Mouse (Mus musculus): ENCODE results near the gene Atg13. TPM values are rescaled to one million over a fixed set of nuclear protein-coding genes. Genes with fewer than 3 reads are reported as not detected.
"Not testable (repeated sequence)": the region's sequence is repeated elsewhere in the genome, so short reads cannot be mapped to it uniquely, and the experiment has no call there.

The Atg13 gene
- polyA plus RNA-seq, 2 experiments = 30.8 to 32.4 TPM

GRCm38 (mm10) chr2:91729971-91730821, 19.8 kb upstream of the Atg13 start, which contains the start of gene Ambra1:
Gene Ambra1, plus strand, starts transcription at chr2:91730134.
- no peaks in the 10 kb centered on the region for H3K4me1 ChIP-seq (ENCODE audit: control insufficient read depth, insufficient read depth, low read length)
- no peaks in the 10 kb centered on the region for H3K9me3 ChIP-seq (ENCODE audit: control insufficient read depth, low read length)
- TF ChIP-seq POLR2A (IDR thresholded peaks at IDR 0.05; ENCODE audit: borderline replicate concordance, extremely low read depth, insufficient read depth, insufficient read length) = no peak
- no peaks in the 10 kb centered on the region; the same call in 1 of the 2 replicates for H3K36me3 ChIP-seq (ENCODE audit: control insufficient read depth, insufficient read depth, low read length)
- peak within 1 kb of the TSS; percentile 91 for H3K27ac ChIP-seq (replicated peaks; ENCODE audit: low read depth, low read length)
- under 1% methylated on average over 57 of the region's 68 CpGs for WGBS
- DNase-seq (ENCODE audit: low spot score) (peak; percentile 93), ATAC-seq (ENCODE audit: low FRiP score, low read depth) (peak; percentile 90)
- peak within 1 kb of the TSS; percentile 67 for H3K4me2 ChIP-seq (replicated peaks; ENCODE audit: low read depth, low read length, severe bottlenecking)
- H3K4me3 ChIP-seq (replicated peaks; ENCODE audit: low read length) = peak within 1 kb of the TSS; percentile 89
- peak within 1 kb of the TSS; percentile 96 for H3K9ac ChIP-seq (ENCODE audit: low read depth, low read length, severe bottlenecking)
- H3K27me3 ChIP-seq (ENCODE audit: control insufficient read depth, insufficient read depth, low read length) = no peaks in the 10 kb centered on the region

GRCm38 (mm10) chr2:91729571-91729970, 19.2 kb upstream of the Atg13 start:
- peak overlapping the region; percentile 96; the same call in 1 of the 2 replicates for H3K9ac ChIP-seq (ENCODE audit: low read depth, low read length, severe bottlenecking)
- H3K36me3 ChIP-seq (ENCODE audit: control insufficient read depth, insufficient read depth, low read length) = no peaks in the 10 kb centered on the region; the same call in 1 of the 2 replicates
- TF ChIP-seq POLR2A (IDR thresholded peaks at IDR 0.05; ENCODE audit: borderline replicate concordance, extremely low read depth, insufficient read depth, insufficient read length) = no peak
- 16% methylated on average over 4 of the region's 4 CpGs for WGBS
- peak; percentile 54; the same call in 1 of the 2 replicates for ATAC-seq (ENCODE audit: low FRiP score, low read depth)
- no peak for DNase-seq (ENCODE audit: low spot score)
- H3K4me3 ChIP-seq (replicated peaks; ENCODE audit: low read length) = peak overlapping the region; percentile 89
- no peaks in the 10 kb centered on the region for H3K27me3 ChIP-seq (ENCODE audit: control insufficient read depth, insufficient read depth, low read length)
- H3K4me1 ChIP-seq (ENCODE audit: control insufficient read depth, insufficient read depth, low read length) = no peaks in the 10 kb centered on the region
- H3K4me2 ChIP-seq (replicated peaks; ENCODE audit: low read depth, low read length, severe bottlenecking) = peak overlapping the region; percentile 41
- no peaks in the 10 kb centered on the region for H3K9me3 ChIP-seq (ENCODE audit: control insufficient read depth, low read length)
- H3K27ac ChIP-seq (replicated peaks; ENCODE audit: low read depth, low read length) = no peak overlapping the region; the same call in 1 of the 2 replicates

- no peaks in the 10 kb centered on the region for H3K4me1 ChIP-seq (ENCODE audit: control insufficient read depth, insufficient read depth, low read length)
- H3K4me3 ChIP-seq (replicated peaks; ENCODE audit: low read length) = no peak overlapping the region
- H3K27me3 ChIP-seq (ENCODE audit: control insufficient read depth, insufficient read depth, low read length) = no peaks in the 10 kb centered on the region
- no peak for ATAC-seq (ENCODE audit: low FRiP score, low read depth)
- TF ChIP-seq POLR2A (IDR thresholded peaks at IDR 0.05; ENCODE audit: borderline replicate concordance, extremely low read depth, insufficient read depth, insufficient read length) = no peak
- DNase-seq (ENCODE audit: low spot score) = no peak
- no peaks in the 10 kb centered on the region for H3K9me3 ChIP-seq (ENCODE audit: control insufficient read depth, low read length)
- H3K27ac ChIP-seq (replicated peaks; ENCODE audit: low read depth, low read length) = no peak overlapping the region
- H3K36me3 ChIP-seq (ENCODE audit: control insufficient read depth, insufficient read depth, low read length) = no peaks in the 10 kb centered on the region
- H3K9ac ChIP-seq (ENCODE audit: low read depth, low read length, severe bottlenecking) = no peak overlapping the region
- H3K4me2 ChIP-seq (replicated peaks; ENCODE audit: low read depth, low read length, severe bottlenecking) = no peak overlapping the region
- 86% methylated on average over 3 of the region's 3 CpGs for WGBS
Measured at GRCm38 (mm10) chr2:91727011-91727410, 16.6 kb upstream of the Atg13 start.

DNA sequence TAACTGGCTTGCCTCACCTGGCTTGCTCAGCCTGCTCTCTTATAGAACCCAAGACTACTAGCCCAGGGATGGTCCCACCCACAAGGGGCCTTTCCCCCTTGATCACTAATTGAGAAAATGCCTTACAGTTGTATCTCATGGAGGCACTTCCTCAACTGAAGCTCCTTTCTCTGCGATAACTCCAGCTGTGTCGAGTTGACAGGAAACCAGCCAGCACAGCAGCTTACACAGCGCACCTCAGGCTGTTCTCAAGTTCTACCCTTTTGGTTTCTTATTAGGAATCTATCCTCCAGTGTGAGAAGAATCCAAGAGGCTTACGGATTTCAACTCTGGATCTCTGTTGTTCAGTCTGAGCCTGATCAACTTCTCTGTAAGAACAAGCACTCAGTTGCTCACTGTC, 15.1 kb upstream of the Atg13 start:
- not testable (repeated sequence) for H3K9ac ChIP-seq (ENCODE audit: low read depth, low read length, severe bottlenecking); H3K4me1 ChIP-seq (ENCODE audit: control insufficient read depth, insufficient read depth, low read length); H3K4me2 ChIP-seq (replicated peaks; ENCODE audit: low read depth, low read length, severe bottlenecking); H3K27me3 ChIP-seq (ENCODE audit: control insufficient read depth, insufficient read depth, low read length); H3K4me3 ChIP-seq (replicated peaks; ENCODE audit: low read length); H3K36me3 ChIP-seq (ENCODE audit: control insufficient read depth, insufficient read depth, low read length); DNase-seq (ENCODE audit: low spot score); H3K27ac ChIP-seq (replicated peaks; ENCODE audit: low read depth, low read length); H3K9me3 ChIP-seq (ENCODE audit: control insufficient read depth, low read length); ATAC-seq (ENCODE audit: low FRiP score, low read depth)
- 50% methylated on average over 4 of the region's 4 CpGs for WGBS

- WGBS = 56% methylated on average over 2 of the region's 2 CpGs
- H3K9ac ChIP-seq (ENCODE audit: low read depth, low read length, severe bottlenecking) = no peak overlapping the region
- H3K27me3 ChIP-seq (ENCODE audit: control insufficient read depth, insufficient read depth, low read length) = no peaks in the 10 kb centered on the region
- no peak overlapping the region for H3K4me2 ChIP-seq (replicated peaks; ENCODE audit: low read depth, low read length, severe bottlenecking)
- H3K4me3 ChIP-seq (replicated peaks; ENCODE audit: low read length) = no peak overlapping the region
- ATAC-seq (ENCODE audit: low FRiP score, low read depth) = no peak
- no peak overlapping the region for H3K27ac ChIP-seq (replicated peaks; ENCODE audit: low read depth, low read length)
- H3K4me1 ChIP-seq (ENCODE audit: control insufficient read depth, insufficient read depth, low read length) = no peaks in the 10 kb centered on the region
- TF ChIP-seq POLR2A (IDR thresholded peaks at IDR 0.05; ENCODE audit: borderline replicate concordance, extremely low read depth, insufficient read depth, insufficient read length) = no peak
- H3K9me3 ChIP-seq (ENCODE audit: control insufficient read depth, low read length) = no peaks in the 10 kb centered on the region
- peaks cover 17% of the 10 kb centered on the region for H3K36me3 ChIP-seq (ENCODE audit: control insufficient read depth, insufficient read depth, low read length)
- DNase-seq (ENCODE audit: low spot score) = no peak
Measured at GRCm38 (mm10) chr2:91724716-91725115, 14.3 kb upstream of the Atg13 start.
